Mouse (Mus musculus) lung, postnatal 0 days (tissue): Measurements from ENCODE around the gene Tmem106a. TPM values are rescaled to one million over a fixed set of nuclear protein-coding genes. Genes with fewer than 3 reads are reported as not detected.
"Not testable (repeated sequence)": the region's sequence is repeated elsewhere in the genome, so short reads cannot be mapped to it uniquely, and the experiment has no call there.

Source experiments
- ATAC-seq: fragments of 200-750 bp; cut with Nextera tagmentation; 2 replicates; pipeline ENCODE4 v1.8.0; 2017; ENCODE audit warnings: moderate library complexity
- DNase-seq: peaks from one replicate; pipeline ENCODE4 v3.0.0-alpha.2; 2016; ENCODE audit warnings: low spot score
- H3K27ac ChIP-seq: fragments of 300-500 bp; sonication (generic); 2 replicates; pipeline ENCODE4 v1.5.1; 2014; ENCODE audit warnings: antibody characterized with exemption, mild to moderate bottlenecking, low read length, mixed read lengths
- H3K27me3 ChIP-seq: fragments of 300-500 bp; sonication (generic); replicated peaks from 2 replicates; pipeline ENCODE4 v1.6.1; 2014; ENCODE audit warnings: low read length, mixed read lengths; ENCODE audit not compliant: insufficient read depth
- H3K36me3 ChIP-seq: fragments of 300-500 bp; sonication (generic); 2 replicates; pipeline ENCODE4 v1.6.1; 2014; ENCODE audit warnings: low read length, mixed read lengths; ENCODE audit not compliant: insufficient read depth
- H3K4me1 ChIP-seq: fragments of 300-500 bp; sonication (generic); 2 replicates; pipeline ENCODE4 v1.6.1; 2014; ENCODE audit warnings: antibody characterized with exemption, low read depth, low read length, mixed read lengths; ENCODE audit not compliant: insufficient read depth
- H3K4me2 ChIP-seq: fragments of 300-500 bp; sonication (generic); replicated peaks from 2 replicates; pipeline ENCODE4 v1.6.1; 2014; ENCODE audit warnings: low read depth, mild to moderate bottlenecking, low read length, moderate library complexity, mixed read lengths
- H3K4me3 ChIP-seq: fragments of 300-500 bp; sonication (generic); 2 replicates; pipeline ENCODE4 v1.5.1; 2014; ENCODE audit warnings: low read depth, low read length
- H3K9ac ChIP-seq: fragments of 300-500 bp; sonication (generic); replicated peaks from 2 replicates; pipeline ENCODE4 v1.6.1; 2014; ENCODE audit warnings: low read depth, mild to moderate bottlenecking
- H3K9me3 ChIP-seq: fragments of 300-500 bp; sonication (generic); 2 replicates; pipeline ENCODE4 v1.6.1; 2016; ENCODE audit warnings: low read length, mixed read lengths
- CTCF ChIP-seq: IDR thresholded peaks from 2 replicates; pipeline ENCODE4 v1.5.1; 2016; ENCODE audit warnings: antibody characterized with exemption, mild to moderate bottlenecking
- EP300 ChIP-seq: IDR thresholded peaks from 2 replicates; pipeline ENCODE4 v1.6.1; 2016; ENCODE audit warnings: antibody characterized with exemption, mild to moderate bottlenecking, control low read depth
- WGBS: fragments of 180-500 bp; shearing (Covaris S2); extraction: QIAGEN DNeasy Blood & Tissue Kit; methylation state at CpG from one replicate; pipeline ENCODE4 v1.1.7; 2014; 5-methylcytosine and 5-hydroxymethylcytosine counted together
- polyA plus RNA-seq: library from polyadenylated mRNA; unstranded; fragments of >200 nt; fragmentation: Nextera tagmentation; extraction: Ambion mirVana; gene quantifications from 2 replicates; pipeline ENCODE4 v1.2.1, GENCODE M21; 2015

Tmem106a gene
- polyA plus RNA-seq, 1 experiment from 2014 or later, result 7.6 TPM

- H3K36me3 ChIP-seq, result no peaks in the 10 kb centered on the region
- H3K9ac ChIP-seq, result no peak overlapping the region
- no peaks in the 10 kb centered on the region for H3K9me3 ChIP-seq
- no peak overlapping the region for H3K4me3 ChIP-seq
- H3K27ac ChIP-seq, result no peak overlapping the region
- H3K4me2 ChIP-seq, result no peak overlapping the region
- ATAC-seq (no peak), DNase-seq (peak; percentile 77)
- no peaks in the 10 kb centered on the region for H3K27me3 ChIP-seq
- WGBS, result 27% methylated on average over 5 of the region's 5 CpGs
- no peaks in the 10 kb centered on the region for H3K4me1 ChIP-seq
- TF ChIP-seq CTCF (peak; percentile 83), EP300 (no peak)
Observed at GRCm38 (mm10) chr11:101589444-101589843, 7.4 kb downstream of the Tmem106a start.

- TF ChIP-seq EP300 (no peak), CTCF (no peak)
- no peak for DNase-seq
- Histone ChIP-seq H3K27ac (no peak overlapping the region), H3K4me3 (no peak overlapping the region), H3K27me3 (no peaks in the 10 kb centered on the region), H3K9me3 (no peaks in the 10 kb centered on the region), H3K4me2 (no peak overlapping the region), H3K9ac (no peak overlapping the region), H3K4me1 (no peaks in the 10 kb centered on the region), H3K36me3 (no peaks in the 10 kb centered on the region)
- ATAC-seq, result no peak
- WGBS, result 62% methylated on average over 12 of the region's 12 CpGs
Observed at GRCm38 (mm10) chr11:101589989-101590624, 8.1 kb downstream of the Tmem106a start.

- no peak within 1 kb of the TSS for H3K4me3 ChIP-seq
- H3K36me3 ChIP-seq, result no peaks in the 10 kb centered on the region
- ATAC-seq, result no peak
- no peak for DNase-seq
- no peak within 1 kb of the TSS for H3K4me2 ChIP-seq
- no peak within 1 kb of the TSS for H3K27ac ChIP-seq
- no peaks in the 10 kb centered on the region for H3K4me1 ChIP-seq
- H3K9ac ChIP-seq, result no peak within 1 kb of the TSS
- no peaks in the 10 kb centered on the region for H3K9me3 ChIP-seq
- WGBS, result 69% methylated on average over 6 of the region's 6 CpGs
- H3K27me3 ChIP-seq, result no peaks in the 10 kb centered on the region
- TF ChIP-seq EP300 (no peak), CTCF (no peak)
Observed at GRCm38 (mm10) chr11:101599156-101599555, 17.1 kb downstream of the Tmem106a start, which contains the start of gene Gm11634. Gm11634 (minus strand) TSS chr11:101599256.

DNA sequence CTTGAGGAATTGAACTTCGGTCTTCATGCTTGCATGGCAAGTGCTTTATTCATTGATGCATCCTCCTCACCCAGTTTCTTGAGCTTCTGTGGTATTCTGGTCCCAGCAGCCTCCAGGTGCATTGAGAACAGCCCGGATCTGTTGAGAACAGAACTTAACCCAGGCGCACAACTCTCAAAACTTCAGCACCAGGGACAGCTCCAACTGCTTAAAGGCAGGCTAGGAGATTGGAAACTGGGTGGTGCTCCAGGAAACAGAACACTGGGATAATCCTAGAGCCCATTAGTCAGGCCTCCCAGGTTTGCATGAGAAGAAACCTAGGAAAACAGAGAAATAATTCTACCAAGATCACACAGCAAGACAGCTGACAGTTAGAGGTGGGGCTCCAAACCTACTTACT lies 20.4 kb downstream of the Tmem106a start:
- peak; percentile 88 for DNase-seq
- TF ChIP-seq EP300 (no peak), CTCF (no peak)
- H3K4me1 ChIP-seq, result no peaks in the 10 kb centered on the region

GRCm38 (mm10) chr11:101604116-101604515 lies 22.1 kb downstream of the Tmem106a start:
- Histone ChIP-seq H3K4me3 (no peak overlapping the region), H3K4me1 (no peaks in the 10 kb centered on the region), H3K9ac (no peak overlapping the region), H3K36me3 (no peaks in the 10 kb centered on the region), H3K27ac (no peak overlapping the region), H3K9me3 (no peaks in the 10 kb centered on the region), H3K27me3 (no peaks in the 10 kb centered on the region), H3K4me2 (no peak overlapping the region; the same call in 1 of the 2 replicates)
- no peak for DNase-seq
- TF ChIP-seq CTCF (0 out of 2 replicates have a peak, but pooled peaks have one; percentile 1), EP300 (no peak)
- ATAC-seq, result no peak
- 4% methylated on average over 3 of the region's 3 CpGs for WGBS

More for the DNA sequence above, 20.4 kb downstream of the Tmem106a start:
- WGBS, result 5% methylated on average over 3 of the region's 3 CpGs
- Histone ChIP-seq H3K36me3 (no peaks in the 10 kb centered on the region), H3K9ac (no peak overlapping the region), H3K4me2 (no peak overlapping the region), H3K9me3 (no peaks in the 10 kb centered on the region), H3K27me3 (no peaks in the 10 kb centered on the region), H3K27ac (no peak overlapping the region), H3K4me3 (no peak overlapping the region)
- no peak for ATAC-seq

DNA sequence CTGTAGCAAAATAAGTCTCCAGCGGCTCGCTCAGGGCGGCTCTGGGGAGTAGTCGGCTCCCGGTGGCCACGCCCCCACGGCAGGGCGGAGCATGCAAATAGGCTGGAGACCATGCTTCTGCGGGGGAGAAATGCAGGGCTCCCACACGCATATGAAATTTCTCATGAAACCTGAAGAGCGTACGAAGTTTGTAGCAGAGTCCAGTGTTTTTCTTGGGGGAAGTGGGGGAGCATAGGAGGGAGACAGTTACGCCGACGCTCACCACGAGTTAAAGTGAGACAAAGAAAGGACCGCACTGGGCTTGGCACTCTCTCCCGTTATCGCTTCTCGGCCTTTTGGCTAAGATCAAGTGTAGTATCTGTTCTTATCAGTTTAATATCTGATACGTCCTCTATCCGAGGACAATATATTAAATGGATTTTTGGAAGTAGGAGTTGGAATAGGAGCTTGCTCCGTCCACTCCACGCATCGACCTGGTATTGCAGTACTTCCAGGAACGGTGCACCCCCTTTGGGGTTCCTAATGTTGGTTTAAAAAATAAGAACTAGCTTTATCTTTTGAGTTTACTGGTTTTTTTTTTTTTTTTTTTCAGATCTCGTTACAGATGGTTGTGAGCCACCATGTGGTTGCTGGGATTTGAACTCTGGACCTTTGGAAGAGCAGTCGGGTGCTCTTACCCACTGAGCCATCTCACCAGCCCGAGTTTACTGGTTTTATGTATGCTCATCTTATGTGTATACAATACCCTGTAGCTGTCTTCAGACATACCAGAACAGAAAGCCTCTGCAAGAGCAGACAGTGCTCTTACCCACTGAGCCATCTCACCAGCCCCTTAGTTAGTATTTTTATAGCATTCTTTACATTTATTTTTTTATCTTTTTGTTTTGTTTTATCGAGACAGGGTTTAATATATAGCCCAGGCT lies 22.8 kb downstream of the Tmem106a start:
- Histone ChIP-seq H3K4me2 (peak overlapping the region; percentile 40), H3K4me3 (peak overlapping the region; percentile 14; the same call in 1 of the 2 replicates)
- DNase-seq (peak; percentile 74), ATAC-seq (peak; percentile 59)
- not testable (repeated sequence) for H3K9me3 ChIP-seq, H3K27ac ChIP-seq, H3K27me3 ChIP-seq, H3K9ac ChIP-seq, H3K4me1 ChIP-seq, H3K36me3 ChIP-seq
- WGBS, result under 1% methylated on average over 29 of the region's 30 CpGs

DNA sequence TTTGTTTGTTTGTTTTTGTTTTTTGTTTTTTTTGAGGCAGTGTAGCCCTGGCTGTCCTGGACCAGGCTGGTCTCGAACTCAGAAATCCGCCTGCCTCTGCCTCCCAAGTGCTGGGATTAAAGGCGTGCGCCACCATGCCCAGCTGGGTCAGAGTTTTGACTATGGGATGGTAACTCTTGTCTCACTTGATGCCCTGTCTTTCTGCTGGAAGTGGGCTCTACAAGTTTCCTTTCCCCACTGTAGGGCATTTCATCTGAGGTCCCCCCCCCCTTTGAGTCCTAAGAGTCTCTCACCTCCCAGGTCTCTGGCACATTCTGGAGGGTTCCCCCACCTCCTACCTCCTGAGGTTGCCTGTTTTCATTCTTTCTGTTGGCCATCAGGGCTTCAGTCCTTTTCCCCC lies 25.1 kb downstream of the Tmem106a start:
- DNase-seq, H3K27ac ChIP-seq, H3K9me3 ChIP-seq, H3K9ac ChIP-seq, H3K4me3 ChIP-seq, ATAC-seq, H3K27me3 ChIP-seq, H3K4me1 ChIP-seq, H3K4me2 ChIP-seq, H3K36me3 ChIP-seq: not testable (repeated sequence)
- WGBS, result 86% methylated on average over 4 of the region's 4 CpGs
